Mouse (Mus musculus): ENCODE measurements around the gene Pak7.
A peak's percentile ranks its signal among the peaks of the same experiment; 100 is the strongest.

Pak7 gene

DNA sequence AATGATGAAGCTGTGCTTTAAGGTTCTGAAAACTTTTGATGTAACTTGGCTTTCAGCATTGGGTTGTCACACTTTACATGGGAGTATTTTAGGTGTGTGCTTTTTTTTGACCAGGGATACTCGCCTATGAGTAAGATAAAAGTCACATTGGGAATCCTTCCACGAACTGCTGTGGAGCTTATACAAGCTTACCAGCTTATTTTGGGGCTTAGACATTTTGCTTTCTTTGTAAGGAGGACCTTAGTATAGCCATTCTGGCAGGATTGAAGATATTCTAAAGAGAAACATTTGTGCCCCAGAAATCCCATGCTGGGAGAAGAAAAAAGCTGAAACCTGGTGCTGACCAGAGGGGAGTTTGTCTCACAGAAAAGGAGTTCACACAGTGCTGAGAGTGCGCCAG, 212.7 kb downstream of the Pak7 start:
- no peak for DNase-seq (ENCODE audit: low read depth, low spot score)

DNA sequence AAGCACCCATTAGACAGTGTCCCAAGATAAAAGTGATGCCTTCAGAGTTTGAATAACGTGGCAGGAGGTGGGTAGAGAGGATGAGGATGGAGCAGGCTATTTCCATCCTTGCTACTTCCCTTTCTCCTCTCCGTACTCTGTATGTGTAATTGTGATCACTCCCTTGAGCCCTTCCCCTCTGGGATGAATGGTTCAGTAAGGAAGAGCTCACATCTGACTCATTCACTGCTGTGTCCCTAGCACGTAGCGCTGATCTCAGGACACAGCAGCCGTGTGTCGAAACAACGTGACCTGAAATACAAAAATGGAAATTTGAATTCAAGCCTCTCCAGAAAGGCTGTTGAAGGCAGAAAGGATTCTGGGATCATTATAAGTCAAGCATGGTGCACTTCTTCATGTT, 237.0 kb downstream of the Pak7 start:
- no peak for DNase-seq (ENCODE audit: low read depth, low spot score)

DNA sequence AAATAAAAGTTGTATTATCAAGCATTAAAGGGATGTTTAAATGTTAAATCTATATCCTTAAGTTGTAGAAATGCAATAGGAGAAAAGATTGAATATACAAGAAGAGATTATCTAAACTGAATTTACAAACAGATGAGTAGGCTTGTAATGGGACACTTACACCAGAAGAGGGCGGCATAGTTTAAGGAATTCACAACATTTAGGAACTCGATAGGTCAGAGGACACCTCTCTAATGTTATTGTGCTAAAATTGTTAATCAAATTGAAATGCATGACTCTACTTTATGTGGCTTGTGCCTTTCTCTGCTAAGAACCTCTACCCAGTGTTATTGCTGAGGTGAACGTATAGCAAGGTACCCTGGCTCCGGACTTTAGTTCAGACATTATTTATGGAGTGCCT, 238.2 kb downstream of the Pak7 start:
- peak; percentile 51 for DNase-seq (ENCODE audit: low read depth, low spot score)

DNA sequence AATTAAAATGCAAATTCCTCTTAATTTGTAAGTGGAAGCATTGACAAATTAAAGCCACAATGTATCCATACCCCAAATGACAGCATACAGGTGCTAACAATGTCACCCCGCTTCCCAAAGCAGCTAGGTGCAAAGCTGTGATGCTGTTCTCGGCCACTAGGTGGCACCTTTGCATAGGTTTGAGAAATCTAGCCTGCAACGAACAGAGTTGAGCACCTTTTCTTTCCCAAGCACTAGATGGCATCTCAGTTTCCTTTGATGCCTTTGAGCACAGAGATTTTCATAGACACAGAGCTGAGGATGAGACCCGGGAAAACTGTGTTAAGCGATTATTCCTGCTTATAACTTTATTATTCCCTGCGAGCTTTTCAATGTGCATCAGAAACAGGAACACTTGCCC, 238.8 kb downstream of the Pak7 start:
- DNase-seq (ENCODE audit: low read depth, low spot score) = peak; percentile 90

DNA sequence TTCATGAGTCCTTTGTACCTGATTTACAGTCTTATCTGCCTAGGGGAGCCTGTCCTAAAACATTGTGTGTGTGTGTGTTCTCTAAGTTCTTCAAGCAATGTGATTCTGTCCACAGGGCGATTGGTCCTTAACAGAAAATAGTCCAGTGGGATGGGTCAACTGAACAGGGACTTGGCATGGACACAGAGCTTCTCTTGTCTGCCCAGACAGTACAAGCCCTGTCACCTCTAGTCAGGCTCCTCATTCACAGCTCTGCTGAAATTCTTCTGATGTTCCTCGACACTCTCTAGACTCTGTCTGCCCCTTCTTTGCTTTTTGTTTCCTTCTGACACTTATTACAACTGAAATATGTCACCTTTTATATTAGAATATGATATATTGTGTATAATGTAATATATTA, 247.0 kb downstream of the Pak7 start:
- DNase-seq (ENCODE audit: low read depth, low spot score) = no peak

DNA sequence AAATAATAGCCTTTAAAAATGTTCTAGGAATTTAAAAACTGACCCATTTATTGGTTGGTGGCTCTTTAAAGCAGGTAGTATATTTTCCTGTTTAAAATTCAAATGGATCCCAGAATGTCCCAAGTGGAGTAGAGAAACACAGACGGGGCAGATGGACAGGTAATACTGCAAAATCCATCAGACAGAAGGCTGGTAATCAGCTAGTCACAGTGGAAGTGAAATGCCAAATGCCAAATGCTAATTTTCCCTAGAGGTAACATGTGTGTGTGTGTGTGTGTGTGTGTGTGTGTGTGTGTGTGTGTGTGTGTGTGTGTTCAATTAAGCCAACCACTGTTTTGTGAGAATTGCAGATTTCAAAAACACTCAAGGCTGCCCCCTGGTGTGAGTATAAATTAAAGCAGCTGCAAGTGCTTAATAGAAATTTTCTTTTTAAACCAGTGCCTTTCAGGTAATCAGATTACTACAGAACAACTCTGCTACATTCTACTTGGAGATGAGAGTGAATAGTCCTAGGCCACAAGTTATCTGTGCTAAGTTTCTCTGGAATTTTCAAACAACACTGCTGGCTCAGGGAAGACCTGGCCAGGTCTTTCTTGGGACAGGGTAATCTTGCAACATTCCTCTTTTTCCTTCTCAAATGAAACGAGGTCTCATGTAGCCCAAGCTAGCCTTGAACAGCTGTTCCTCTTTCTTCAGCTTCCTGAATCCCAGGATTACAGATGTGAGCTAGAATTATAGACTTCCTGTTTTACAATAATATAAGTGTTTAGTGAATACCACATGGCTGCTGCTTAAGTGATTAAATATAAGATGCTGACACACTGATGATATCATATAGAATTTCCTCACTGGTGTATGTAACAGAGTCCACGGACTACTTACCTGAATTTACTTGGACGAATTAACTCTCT, 248.4 kb downstream of the Pak7 start:
- DNase-seq (ENCODE audit: low read depth, low spot score) = peak; percentile 36

DNA sequence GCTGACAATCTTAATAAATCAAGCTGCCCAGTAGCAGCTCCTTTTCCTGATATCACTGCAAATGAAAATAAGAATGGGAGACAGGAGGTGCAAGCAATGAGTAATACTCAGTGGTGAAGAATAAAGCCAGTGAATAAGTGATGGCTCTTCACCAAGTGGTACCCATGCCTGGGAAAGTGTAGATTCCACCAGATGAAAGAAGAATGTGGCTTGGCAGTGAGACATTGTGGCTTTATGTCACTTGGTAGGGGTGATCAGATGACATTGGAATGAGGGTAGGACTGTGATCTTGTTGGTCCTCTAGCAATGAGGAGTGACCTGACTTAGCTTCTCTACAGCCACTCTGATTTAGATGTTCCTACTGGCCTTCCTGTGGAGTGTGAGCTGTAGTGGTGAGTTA, 249.3 kb downstream of the Pak7 start:
- no peak for DNase-seq (ENCODE audit: low read depth, low spot score)

DNA sequence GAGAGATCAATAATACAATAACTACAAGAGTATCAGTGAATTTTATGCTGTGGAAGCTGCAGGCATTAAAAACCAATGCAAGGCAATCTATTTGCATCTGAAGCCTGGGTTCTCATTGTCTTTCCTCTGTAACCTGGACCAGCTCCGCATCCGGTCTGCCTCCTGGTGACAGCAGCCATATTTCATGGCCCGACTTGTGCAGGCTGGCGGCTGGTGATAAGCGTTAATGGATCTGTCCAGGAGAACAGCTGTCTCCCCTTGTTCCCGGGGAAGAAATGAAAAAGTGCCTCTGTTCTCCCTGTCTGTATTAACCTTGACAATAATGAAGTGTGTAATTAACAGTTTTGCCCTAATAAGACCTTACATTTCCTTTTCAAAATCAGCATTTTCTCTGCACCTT, 265.9 kb downstream of the Pak7 start:
- DNase-seq (ENCODE audit: low read depth, low spot score) = peak; percentile 77

DNA sequence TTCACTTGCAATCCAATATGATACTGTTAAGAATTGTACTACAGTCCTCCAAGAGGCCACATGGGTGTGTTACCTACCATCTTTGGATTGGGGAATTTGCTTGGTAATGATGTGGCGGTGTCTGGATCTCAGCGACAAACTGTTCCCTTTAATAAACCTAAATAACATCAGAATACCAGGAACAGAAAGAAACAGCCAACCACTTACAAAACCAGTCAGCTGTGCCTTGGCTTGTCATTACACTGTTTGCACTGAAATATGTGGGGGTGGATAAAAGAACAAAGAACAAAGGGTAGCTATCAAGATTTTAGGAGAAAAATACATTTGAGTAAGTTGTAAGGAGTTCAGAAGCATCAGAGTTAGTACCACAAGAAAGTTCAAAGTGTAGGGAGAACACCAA, 269.8 kb downstream of the Pak7 start:
- no peak for DNase-seq (ENCODE audit: low read depth, low spot score)

DNA sequence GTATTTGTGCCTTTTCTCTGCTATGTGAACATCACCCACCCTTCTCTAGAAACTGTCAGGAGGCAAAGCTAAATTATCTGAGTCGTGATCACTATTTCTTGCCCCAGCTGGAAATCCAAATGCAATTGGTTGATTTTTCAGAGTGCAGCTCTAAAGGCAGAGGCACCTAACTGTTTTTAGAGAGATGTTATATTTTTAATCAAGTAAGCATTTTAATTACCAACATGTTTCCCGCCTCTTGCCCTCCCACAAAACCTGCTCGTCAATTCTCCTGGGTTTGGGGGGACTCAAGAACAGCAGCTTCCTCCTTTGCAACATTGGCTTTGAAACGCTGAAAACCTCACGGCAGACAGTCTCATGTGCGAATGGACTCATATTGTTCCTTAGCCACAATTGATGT, 274.4 kb downstream of the Pak7 start:
- no peak for DNase-seq (ENCODE audit: low read depth, low spot score)

DNA sequence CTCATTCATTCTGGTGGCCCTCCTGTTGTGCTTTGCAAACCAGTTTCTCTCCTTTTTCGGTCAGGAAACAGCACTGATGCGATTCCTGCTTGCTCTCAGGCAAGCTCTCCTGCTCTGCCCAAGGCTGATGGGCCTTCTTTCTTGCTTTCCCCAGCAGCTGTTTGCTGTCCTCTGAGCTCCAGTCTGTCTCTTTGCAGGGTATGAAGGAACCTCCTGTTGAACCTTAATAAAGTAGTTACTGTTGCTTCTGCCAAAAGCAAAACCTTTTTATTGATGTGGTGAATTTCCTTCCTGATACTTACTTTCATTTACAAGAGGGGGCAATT, 278.8 kb downstream of the Pak7 start:
- no peak for DNase-seq (ENCODE audit: low read depth, low spot score)

DNA sequence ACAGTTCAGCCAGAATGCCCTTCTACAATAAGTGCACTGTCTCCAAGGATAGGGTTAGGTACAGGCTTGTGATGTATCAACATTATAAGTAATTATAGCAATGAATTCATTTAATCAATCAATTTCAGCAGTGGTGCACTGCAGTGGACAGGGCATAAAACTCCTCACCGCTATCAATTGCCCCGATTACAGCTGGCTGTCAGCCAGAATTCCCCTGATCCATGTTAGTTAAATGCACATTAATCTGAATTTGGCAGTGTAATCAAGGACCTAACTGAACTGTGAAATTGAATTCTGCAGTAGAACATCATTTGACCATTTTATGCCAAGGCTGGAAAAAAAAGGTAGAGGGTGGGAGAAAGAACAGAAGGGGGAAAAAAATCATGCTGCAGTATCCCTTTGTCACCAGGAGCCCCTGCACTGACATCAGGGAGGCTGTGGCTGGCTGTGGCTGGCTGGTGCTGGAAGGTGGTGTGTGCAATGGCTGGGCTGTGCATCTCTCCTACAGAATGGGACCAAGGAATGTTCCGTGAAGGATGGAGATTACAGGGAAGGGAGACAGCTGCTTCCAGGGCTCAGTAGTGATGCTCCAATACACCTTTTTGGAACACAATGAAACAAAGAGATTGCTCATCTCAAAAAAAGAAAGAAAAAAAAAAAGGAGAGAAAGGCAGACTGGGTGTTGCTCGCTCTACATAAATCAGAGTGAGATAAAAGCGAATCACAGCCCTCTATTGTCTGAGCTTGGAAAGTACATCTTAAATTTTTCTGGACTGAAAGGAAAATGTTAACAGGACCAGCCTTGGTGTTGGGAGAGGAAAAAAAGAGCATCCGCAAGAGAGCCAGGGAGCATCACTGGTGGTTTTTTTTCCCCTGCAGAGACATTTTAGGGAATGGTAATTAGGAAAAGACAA, 279.4 kb downstream of the Pak7 start:
- peak; percentile 79 for DNase-seq (ENCODE audit: low read depth, low spot score)

DNA sequence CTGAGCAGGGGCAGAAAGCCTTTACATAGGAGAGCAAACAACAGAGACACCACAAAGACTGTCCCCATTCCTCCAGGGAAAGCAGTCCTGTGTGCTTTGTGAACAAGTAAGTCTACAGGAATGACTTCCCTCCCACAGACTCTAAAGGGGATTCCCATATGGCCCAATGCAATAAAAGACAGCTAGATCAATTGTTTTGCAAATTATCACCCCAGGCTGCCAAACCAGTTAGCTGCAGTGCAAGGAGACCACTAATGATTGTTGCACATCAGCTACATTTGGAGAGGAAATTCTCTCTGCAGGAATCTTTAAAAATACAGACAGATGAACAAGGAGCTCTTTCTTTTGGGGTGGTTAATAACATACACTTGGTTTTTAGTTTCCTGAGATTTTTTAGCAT, 280.2 kb downstream of the Pak7 start:
- DNase-seq (ENCODE audit: low read depth, low spot score) = peak; percentile 61

DNA sequence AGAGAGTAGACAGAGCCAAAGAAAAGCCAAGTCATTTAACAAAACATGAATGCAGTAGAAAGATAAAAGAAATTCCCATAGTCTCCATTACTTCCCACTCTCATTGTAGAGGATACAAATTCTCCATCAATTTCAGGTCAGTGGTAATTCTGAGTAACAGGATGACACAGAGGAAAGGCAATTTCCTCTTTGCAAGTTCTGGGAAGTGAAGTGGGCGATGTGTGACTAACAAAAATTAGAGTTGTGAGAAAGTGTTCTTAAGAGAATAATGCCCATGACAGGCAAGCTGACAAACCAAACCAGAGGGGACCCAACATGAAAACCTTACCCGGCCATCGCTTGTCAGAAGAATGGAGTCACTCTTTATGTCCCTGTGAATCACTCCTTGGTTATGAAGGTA, 290.6 kb downstream of the Pak7 start:
- DNase-seq (ENCODE audit: low read depth, low spot score) = no peak

DNA sequence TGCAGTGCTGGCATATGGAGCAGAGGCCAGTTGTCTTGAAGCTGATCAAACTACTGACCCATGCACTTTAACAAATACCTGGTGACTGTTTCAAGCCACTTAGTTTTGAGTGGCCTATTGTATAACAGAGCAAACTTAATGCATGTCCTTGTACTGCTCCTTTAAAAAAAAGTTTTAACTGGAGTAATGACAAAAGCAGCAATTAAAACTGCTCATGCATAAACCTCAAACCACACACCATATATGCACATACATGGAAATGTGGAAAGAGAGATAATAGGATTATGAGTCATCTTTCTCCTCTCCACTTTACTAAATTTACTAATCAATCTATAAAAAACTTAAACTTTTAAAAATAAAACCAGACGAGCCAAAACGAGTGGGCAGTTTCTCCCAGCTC, 291.8 kb downstream of the Pak7 start:
- no peak for DNase-seq (ENCODE audit: low read depth, low spot score)

DNA sequence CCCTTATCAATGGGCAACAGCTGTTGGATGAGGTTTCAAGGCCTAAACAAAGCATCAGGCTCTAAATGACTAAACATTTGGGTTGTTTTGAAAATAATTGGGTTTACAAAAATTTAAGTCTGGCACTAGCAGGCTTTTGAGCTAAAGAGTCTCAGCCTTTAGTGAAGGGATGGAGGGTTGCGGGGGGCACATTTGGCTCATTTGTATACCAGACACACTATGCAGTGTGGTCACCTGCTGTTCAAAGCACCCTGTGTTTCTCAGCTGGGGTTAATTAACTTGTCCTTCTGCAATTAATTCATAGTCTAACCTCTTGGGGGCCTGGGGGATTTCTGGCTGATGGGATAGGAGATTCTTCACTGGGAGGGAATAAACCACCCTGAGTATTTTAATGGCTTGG, 323.4 kb downstream of the Pak7 start:
- no peak for DNase-seq (ENCODE audit: low read depth, low spot score)

DNA sequence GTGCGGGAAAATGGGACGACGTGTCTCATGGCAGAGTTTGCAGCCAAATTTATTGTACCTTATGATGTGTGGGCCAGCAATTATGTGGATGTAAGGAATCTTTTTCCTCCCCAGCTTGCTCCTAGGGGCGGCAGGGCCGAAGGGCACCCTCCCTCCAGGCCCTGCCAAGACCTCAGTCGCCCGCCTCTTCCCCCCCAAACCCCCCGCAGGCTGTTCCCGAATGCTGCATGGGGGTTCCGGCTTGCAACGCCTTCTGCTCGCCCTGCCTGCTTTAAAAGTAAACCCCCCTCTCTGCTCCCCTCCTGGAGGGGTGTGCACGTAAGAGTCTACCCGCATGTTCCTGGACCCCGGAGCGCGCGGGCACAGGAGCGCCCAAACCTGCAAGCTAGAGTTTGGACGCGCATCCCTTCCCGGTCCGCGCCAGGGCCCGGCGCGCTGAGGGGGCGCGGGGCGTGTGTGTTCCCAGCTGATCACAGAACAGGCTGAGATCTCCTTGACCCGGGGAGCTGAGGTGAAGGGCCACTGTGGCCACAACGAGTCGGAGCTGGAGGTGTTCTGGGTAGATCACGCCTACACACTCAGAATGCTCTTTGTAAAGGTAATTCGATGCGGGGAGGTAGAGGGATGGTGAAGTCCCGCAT, 328.6 kb downstream of the Pak7 start:
- DNase-seq (ENCODE audit: low read depth, low spot score) = no peak

DNA sequence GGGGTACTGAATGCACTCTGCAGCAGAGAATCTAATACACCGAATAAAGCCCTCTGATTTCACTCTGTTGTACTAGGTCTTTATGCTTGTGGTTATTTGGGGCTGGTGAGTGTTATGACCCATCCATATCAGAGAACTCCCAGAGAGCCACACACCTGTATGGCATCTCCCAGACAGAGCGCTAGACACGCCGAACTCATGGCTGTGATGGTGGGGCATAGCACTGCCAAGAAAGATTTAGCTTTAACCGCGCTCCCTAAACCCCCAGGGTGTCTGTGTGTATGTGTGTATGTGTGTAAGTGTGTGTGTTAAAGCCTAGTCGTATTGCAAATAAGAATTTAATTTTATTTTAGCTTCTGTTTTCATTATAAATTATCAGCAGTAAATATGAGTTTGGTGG, 329.4 kb downstream of the Pak7 start:
- DNase-seq (ENCODE audit: low read depth, low spot score) = no peak

DNA sequence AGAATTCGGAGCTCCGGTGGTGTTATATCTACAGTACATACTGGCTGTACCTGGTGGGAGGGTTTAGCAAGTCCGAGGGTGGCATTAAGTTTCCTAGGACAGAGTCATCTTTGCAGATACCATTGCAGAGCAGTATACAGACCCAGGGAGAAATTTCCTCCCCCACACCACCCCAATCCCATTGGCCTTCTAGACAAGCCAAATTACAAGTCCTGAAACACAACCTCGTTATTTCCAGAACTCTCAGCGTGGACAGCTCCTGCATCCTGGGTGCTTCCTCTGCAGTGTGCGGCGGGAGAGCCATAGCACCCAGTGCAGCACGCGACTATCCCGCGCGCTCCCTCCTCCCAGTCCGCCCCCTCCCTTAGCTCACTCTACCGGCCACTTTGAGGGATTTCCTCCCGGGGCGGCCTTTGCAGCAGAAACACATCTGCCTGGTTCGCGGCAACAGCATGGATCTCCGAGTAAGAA, 329.9 kb downstream of the Pak7 start:
- DNase-seq (ENCODE audit: low read depth, low spot score) = peak; percentile 39

DNA sequence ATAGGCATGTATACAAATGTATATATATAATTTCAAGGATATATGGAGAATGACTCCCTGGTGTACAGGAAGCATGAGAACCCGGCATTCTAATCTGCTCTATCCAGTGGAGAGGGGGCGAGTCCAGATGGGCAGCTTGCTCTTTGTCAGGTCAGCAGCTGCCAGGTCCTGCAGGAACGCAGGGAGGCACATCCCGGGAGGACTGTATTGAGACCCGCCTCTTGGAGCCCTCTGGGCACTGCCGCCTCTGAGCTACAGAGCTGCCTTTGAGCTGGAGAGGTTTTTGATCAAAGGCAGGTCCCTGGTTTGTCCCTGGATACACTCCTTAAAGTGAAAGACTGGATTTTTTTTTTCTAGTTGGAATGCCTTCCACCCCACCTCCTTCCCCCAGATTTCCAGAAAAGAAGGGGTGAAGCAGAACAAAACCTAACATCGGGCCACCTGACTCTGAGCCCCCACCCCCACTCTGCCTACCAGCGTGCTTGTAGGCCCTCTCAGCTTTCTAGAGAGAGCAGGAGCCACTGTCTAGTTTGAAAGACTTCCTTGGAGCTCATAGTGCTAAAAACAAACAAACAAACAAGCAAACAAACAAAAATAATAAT, 336.0 kb downstream of the Pak7 start, which contains the start of gene Lamp5:
TSS of gene Lamp5 (plus strand) at position 552 of the 602 bp plus-strand sequence.
- peak; percentile 54 for DNase-seq (ENCODE audit: low read depth, low spot score)

DNA sequence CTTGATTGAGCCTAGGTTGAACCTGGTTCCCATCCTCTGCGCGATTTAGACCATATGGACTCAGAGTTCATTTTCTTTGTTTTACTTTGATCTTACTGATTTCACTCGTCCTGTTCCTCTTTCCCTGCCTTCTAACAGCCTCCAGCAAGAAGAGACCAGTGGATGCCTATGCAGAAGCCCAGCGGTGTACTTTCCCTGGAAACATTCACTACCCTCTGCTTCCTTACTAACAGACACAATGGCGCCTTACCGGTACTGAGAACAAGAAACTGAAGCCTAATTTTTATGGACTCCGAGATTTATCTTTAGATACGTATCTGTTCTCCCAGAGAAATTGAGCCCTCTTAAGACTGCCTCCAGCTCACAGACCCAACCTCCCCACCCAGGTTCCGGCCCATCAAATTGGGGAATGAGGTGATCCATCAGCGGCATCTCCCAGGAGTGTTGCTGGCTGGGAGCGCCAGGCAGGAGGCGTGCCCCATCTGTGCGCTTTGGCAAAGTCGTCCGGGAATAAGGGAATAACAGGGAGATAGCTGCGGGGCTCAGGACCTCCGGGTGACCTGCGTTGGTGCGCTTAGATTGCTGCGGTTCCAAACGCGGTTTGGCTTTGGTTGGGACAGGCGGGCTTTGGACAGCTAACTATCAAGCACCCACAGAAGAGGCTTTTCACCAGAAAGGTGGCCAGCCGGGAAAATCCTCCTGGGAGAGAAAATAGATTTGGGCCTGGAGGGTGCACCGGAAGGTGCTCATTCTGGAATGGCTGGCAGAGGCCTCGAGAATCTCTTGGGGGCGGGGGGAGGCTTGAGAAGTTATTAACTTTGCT, 336.8 kb downstream of the Pak7 start:
- peak; percentile 63 for DNase-seq (ENCODE audit: low read depth, low spot score)

All from mesoderm, embryonic 11.5 days (tissue).